Mouse (Mus musculus): ENCODE measurements at regions not wholly inside any gene's neighbourhood (a gene's known extent, or its start where the extent isn't known, plus 50 kb on each side); places are given as distances from the start of the nearest gene placed in this dataset.

GRCm38 (mm10) chr12:27500516-27500915, 158.1 kb upstream of the Sox11 start:
- TF ChIP-seq CTCF (IDR thresholded peaks at IDR 0.05; ENCODE audit: insufficient read depth, low read length) (no peak), POLR2A (IDR thresholded peaks at IDR 0.05; ENCODE audit: borderline replicate concordance, extremely low read depth, low read depth, low read length) (no peak)
